Mouse (Mus musculus): ENCODE results near the gene Fam126a.

GRCm38 (mm10) chr5:23865941-23866340, 164.5 kb downstream of the Fam126a start:
- no peak for TF ChIP-seq CTCF (IDR thresholded peaks at IDR 0.05; ENCODE audit: borderline replicate concordance, insufficient read depth, low read length)
- TF ChIP-seq POLR2A (IDR thresholded peaks at IDR 0.05; ENCODE audit: low read depth, low read length) = no peak
